In genomic region chr13:25848156-25848555, GRCm38 (mm10) we compare ENCODE assay signal across 15 mouse cellular contexts.
"Had no signal": no experiment of that assay in that cellular context is flagged by ENCODE, and none has a peak within 500 bp of the region (broad histone marks: within the 10 kb centered on the region; RNA-seq: fewer than 3 reads in every experiment).

No protein-coding gene starts in this region.

- H3K4me3 ChIP-seq: kidney, embryonic 15.5 days; liver, embryonic 13.5 days had no signal

- H3K27ac ChIP-seq: kidney, embryonic 15.5 days; liver, embryonic 13.5 days; stomach, postnatal 0 days had no signal

- DNase-seq: kidney, adult 11 months; kidney, adult 8-10 months; kidney, postnatal 10 days; kidney, postnatal 36 days; liver, embryonic 13.5 days; lung, adult 2 months; lung, postnatal 14 days; lung, postnatal 4 days; midbrain, embryonic 14.5 days; right cerebral cortex, postnatal 14 days; right cerebral cortex, postnatal 4 days; thymus, adult 2 months; thymus, postnatal 14 days had no signal
